Mouse (Mus musculus): Measurements from ENCODE around the gene Poc1b. TPM values are rescaled to one million over a fixed set of nuclear protein-coding genes. Genes with fewer than 3 reads are reported as not detected.

The Poc1b gene
- polyA plus RNA-seq, 1 experiment: 10.5 TPM

DNA sequence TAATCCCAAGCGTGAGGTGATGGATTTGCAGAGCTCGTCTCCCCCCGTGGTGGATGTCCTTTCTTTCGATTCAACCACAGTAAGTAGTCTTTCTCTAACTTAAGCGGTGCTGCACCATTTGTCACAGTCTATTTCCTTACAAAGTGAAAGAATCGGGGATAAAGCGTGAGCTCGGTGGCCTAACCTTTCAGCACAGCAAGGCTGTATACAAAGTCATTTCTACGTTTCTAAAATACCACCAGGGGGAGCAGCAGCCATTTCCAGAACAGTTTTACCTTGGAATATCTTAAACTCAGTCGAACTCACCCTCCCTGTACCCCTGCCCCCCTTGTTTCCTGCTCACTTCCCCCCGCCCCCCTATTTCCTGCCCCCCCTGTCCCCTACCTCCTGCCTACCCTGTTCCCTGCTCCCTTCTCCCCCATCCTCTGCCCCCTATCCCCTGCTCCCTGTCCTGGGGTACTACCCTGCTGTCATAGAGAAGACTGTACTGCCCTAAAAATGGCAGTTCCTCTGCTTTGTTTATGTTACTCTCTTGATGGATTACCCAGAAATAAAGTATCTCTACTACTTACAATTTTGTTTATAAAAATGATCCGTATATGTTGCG is 58.1 kb downstream of the Poc1b start:
- Histone ChIP-seq H3K27me3 (ENCODE audit: control insufficient read depth, insufficient read depth, insufficient read length) (no peaks in the 10 kb centered on the region), H3K36me3 (ENCODE audit: control insufficient read depth, insufficient read depth) (no peaks in the 10 kb centered on the region)

DNA sequence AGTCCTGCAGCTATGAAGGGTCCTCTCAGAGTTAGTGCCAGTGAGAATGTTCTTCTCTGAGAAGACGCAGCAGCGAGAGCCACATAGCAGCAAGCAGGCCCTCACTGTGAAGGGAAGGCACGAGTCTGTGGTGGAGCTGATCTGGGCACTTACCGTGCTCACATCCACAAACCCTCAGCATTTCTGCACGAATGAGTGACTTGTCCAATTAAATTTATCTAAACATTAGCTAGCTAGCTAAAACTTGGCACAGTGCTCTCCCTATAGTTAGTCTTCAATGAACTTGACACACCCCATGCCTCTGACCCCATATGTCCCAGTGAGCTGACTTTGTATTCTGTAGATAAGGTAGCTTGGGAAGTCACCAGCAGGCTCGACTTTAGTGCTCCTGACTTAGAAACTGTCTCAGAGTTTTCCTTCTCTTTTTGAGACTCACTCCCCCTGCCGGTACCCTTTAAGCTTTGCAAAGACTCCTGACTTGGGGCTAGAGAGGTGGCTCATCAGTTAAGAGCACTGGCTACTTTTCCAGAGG is 59.0 kb downstream of the Poc1b start:
- no peaks in the 10 kb centered on the region for H3K79me3 ChIP-seq (ENCODE audit: low read depth)
- no peak overlapping the region for H3ac ChIP-seq (ENCODE audit: control insufficient read depth, insufficient read length, low read depth)
- H3K27me3 ChIP-seq (ENCODE audit: control insufficient read depth, insufficient read depth, insufficient read length): no peaks in the 10 kb centered on the region
- TF ChIP-seq MAX (IDR thresholded peaks at IDR 0.05) (no peak), USF1 (IDR thresholded peaks at IDR 0.05; ENCODE audit: low read depth) (no peak), CTCF (IDR thresholded peaks at IDR 0.05; ENCODE audit: control insufficient read depth, insufficient read depth, insufficient read length) (no peak), MYOD1 (IDR thresholded peaks at IDR 0.05; ENCODE audit: control insufficient read depth, insufficient read length, low read depth) (no peak), FOSL1 (IDR thresholded peaks at IDR 0.05; ENCODE audit: insufficient read depth, low read length, poor library complexity, severe bottlenecking) (no peak), MYOG (IDR thresholded peaks at IDR 0.05; ENCODE audit: control insufficient read depth, extremely low read depth, insufficient read length) (no peak), CEBPB (IDR thresholded peaks at IDR 0.05; ENCODE audit: low read depth) (no peak)
- H3K79me2 ChIP-seq (ENCODE audit: control insufficient read depth, insufficient read depth): no peaks in the 10 kb centered on the region
- no peaks in the 10 kb centered on the region for H3K36me3 ChIP-seq (ENCODE audit: control insufficient read depth, insufficient read depth)
- H3K4me3 ChIP-seq (ENCODE audit: insufficient read depth, poor library complexity, severe bottlenecking): no peak overlapping the region

More for the DNA sequence above, 58.1 kb downstream of the Poc1b start:
- no peak overlapping the region for H3ac ChIP-seq (ENCODE audit: control insufficient read depth, insufficient read length, low read depth)
- no peaks in the 10 kb centered on the region for H3K79me3 ChIP-seq (ENCODE audit: low read depth)
- no peaks in the 10 kb centered on the region for H3K79me2 ChIP-seq (ENCODE audit: control insufficient read depth, insufficient read depth)
- no peak overlapping the region for H3K4me3 ChIP-seq (ENCODE audit: insufficient read depth, poor library complexity, severe bottlenecking)
- no peak for TF ChIP-seq CEBPB (IDR thresholded peaks at IDR 0.05; ENCODE audit: low read depth)
- no peak for TF ChIP-seq MYOG (IDR thresholded peaks at IDR 0.05; ENCODE audit: control insufficient read depth, extremely low read depth, insufficient read length)
- no peak for TF ChIP-seq MAX (IDR thresholded peaks at IDR 0.05)

GRCm38 (mm10) chr10:99166392-99166791 is 59.6 kb downstream of the Poc1b start:
- Histone ChIP-seq H3K36me3 (ENCODE audit: control insufficient read depth, insufficient read depth) (no peaks in the 10 kb centered on the region), H3K27me3 (ENCODE audit: control insufficient read depth, insufficient read depth, insufficient read length) (no peaks in the 10 kb centered on the region), H3K79me3 (ENCODE audit: low read depth) (no peaks in the 10 kb centered on the region), H3K4me3 (ENCODE audit: insufficient read depth, poor library complexity, severe bottlenecking) (no peak overlapping the region), H3ac (ENCODE audit: control insufficient read depth, insufficient read length, low read depth) (no peak overlapping the region), H3K79me2 (ENCODE audit: control insufficient read depth, insufficient read depth) (no peaks in the 10 kb centered on the region)
- TF ChIP-seq CTCF (IDR thresholded peaks at IDR 0.05; ENCODE audit: control insufficient read depth, insufficient read depth, insufficient read length) (no peak), MYOG (IDR thresholded peaks at IDR 0.05; ENCODE audit: control insufficient read depth, extremely low read depth, insufficient read length) (no peak), MYOD1 (IDR thresholded peaks at IDR 0.05; ENCODE audit: control insufficient read depth, insufficient read length, low read depth) (no peak), CEBPB (IDR thresholded peaks at IDR 0.05; ENCODE audit: low read depth) (no peak), FOSL1 (IDR thresholded peaks at IDR 0.05; ENCODE audit: insufficient read depth, low read length, poor library complexity, severe bottlenecking) (no peak), USF1 (IDR thresholded peaks at IDR 0.05; ENCODE audit: low read depth) (no peak), MAX (IDR thresholded peaks at IDR 0.05) (no peak)

DNA sequence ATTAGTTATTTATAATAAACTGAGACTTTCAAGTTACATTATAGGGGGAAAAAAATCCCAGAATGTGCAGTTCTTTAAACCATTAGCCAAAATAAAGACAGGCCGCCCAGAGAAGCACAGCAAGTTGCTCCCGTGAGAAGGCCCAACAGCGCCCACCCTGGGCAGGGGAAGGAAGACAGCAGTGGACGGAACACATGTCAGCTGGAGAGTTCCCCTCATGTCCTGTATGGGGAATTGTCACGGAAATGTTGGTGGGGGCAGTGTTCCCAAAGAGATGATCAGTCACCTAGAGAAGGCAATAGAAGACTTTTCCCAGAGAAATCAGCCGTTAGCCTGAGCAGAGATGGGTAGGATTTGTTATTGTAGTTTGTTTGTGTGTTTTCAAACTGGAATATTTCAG is 61.6 kb downstream of the Poc1b start:
- Histone ChIP-seq H3K79me2 (ENCODE audit: control insufficient read depth, insufficient read depth) (no peaks in the 10 kb centered on the region), H3K79me3 (ENCODE audit: low read depth) (no peaks in the 10 kb centered on the region), H3K27me3 (ENCODE audit: control insufficient read depth, insufficient read depth, insufficient read length) (no peaks in the 10 kb centered on the region), H3K4me3 (ENCODE audit: insufficient read depth, poor library complexity, severe bottlenecking) (no peak overlapping the region), H3ac (ENCODE audit: control insufficient read depth, insufficient read length, low read depth) (no peak overlapping the region), H3K36me3 (ENCODE audit: control insufficient read depth, insufficient read depth) (no peaks in the 10 kb centered on the region)
- TF ChIP-seq CEBPB (IDR thresholded peaks at IDR 0.05; ENCODE audit: low read depth): no peak
- TF ChIP-seq MAX (IDR thresholded peaks at IDR 0.05): no peak
- no peak for TF ChIP-seq FOSL1 (IDR thresholded peaks at IDR 0.05; ENCODE audit: insufficient read depth, low read length, poor library complexity, severe bottlenecking)
- no peak for TF ChIP-seq MYOD1 (IDR thresholded peaks at IDR 0.05; ENCODE audit: control insufficient read depth, insufficient read length, low read depth)
- no peak for TF ChIP-seq CTCF (IDR thresholded peaks at IDR 0.05; ENCODE audit: control insufficient read depth, insufficient read depth, insufficient read length)
- TF ChIP-seq MYOG (IDR thresholded peaks at IDR 0.05; ENCODE audit: control insufficient read depth, extremely low read depth, insufficient read length): no peak
- TF ChIP-seq USF1 (IDR thresholded peaks at IDR 0.05; ENCODE audit: low read depth): no peak

DNA sequence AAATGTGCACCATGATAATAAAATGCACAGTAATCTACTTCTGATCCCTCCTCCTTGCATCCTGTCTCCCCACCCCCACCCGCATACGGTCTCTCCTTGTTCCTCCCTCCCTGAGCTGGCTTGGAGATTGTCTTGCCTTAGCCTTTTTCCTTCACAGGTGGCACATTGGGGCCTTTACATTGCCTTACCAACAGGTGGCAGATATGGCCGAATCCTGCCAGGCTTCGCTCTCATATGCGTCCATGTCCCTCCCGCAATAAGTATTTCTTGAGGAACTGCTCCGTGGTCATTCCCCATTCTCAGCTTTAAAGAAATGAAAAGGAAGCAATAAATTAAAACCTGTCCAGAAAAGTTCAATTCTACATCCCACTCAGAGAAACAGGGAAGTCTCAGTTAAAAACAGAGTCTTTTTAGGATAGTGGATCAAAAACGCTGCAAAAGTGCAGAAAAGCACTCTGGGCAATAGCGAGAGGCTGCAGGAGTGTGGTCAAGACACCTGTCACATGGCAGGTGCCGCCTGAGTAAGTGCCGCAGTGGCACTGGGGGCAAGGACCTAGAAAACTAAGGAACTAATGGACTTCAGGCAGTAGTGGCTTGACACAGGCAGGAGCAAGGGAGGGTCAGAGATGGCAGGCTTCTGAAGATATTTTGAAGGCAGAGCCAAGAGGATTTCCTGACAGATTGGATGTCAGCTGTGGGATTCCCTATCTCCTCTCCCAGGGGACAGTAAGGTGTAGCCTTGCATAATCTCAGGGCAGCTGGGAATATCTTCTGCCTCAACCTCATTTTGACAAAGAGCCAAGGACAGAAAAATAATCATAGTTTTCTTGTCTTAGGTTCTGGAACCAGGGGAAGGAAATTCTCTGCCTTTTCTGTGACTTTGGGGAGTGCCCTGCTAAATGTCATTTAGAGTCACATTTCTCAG is 62.3 kb downstream of the Poc1b start:
- no peak overlapping the region for H3ac ChIP-seq (ENCODE audit: control insufficient read depth, insufficient read length, low read depth)
- no peak overlapping the region for H3K4me3 ChIP-seq (ENCODE audit: insufficient read depth, poor library complexity, severe bottlenecking)
- H3K79me2 ChIP-seq (ENCODE audit: control insufficient read depth, insufficient read depth): no peaks in the 10 kb centered on the region
- no peaks in the 10 kb centered on the region for H3K36me3 ChIP-seq (ENCODE audit: control insufficient read depth, insufficient read depth)
- TF ChIP-seq CEBPB (IDR thresholded peaks at IDR 0.05; ENCODE audit: low read depth) (no peak), MYOD1 (IDR thresholded peaks at IDR 0.05; ENCODE audit: control insufficient read depth, insufficient read length, low read depth) (no peak)
- no peaks in the 10 kb centered on the region for H3K79me3 ChIP-seq (ENCODE audit: low read depth)
- H3K27me3 ChIP-seq (ENCODE audit: control insufficient read depth, insufficient read depth, insufficient read length): no peaks in the 10 kb centered on the region

All from C2C12 (cell line).